Mouse (Mus musculus): ENCODE measurements around the gene Cbr4. TPM values are rescaled to one million over a fixed set of nuclear protein-coding genes. Genes with fewer than 3 reads are reported as not detected.

Cbr4 gene
- total RNA-seq, 2 experiments from 2014 or later: 18.9 to 19.0 TPM

GRCm38 (mm10) chr8:61539828-61540500 is 52.4 kb downstream of the Cbr4 start:
- peak; percentile 86 to 88 for DNase-seq (ENCODE audit: low spot score in 2 of 2)

GRCm38 (mm10) chr8:61549585-61549984 is 62.1 kb downstream of the Cbr4 start:
- DNase-seq (ENCODE audit: low spot score in 2 of 2): no peak

GRCm38 (mm10) chr8:61550006-61550748 is 62.6 kb downstream of the Cbr4 start:
- DNase-seq (ENCODE audit: low spot score in 2 of 2): no peak

GRCm38 (mm10) chr8:61552221-61552620 is 64.7 kb downstream of the Cbr4 start:
- no peak for DNase-seq (ENCODE audit: low spot score in 2 of 2)

- no peak for DNase-seq (ENCODE audit: low spot score in 2 of 2)
Measured at GRCm38 (mm10) chr8:61552755-61553402, 65.3 kb downstream of the Cbr4 start.

- DNase-seq (ENCODE audit: low spot score in 2 of 2): no peak
Measured at GRCm38 (mm10) chr8:61555343-61555742, 67.8 kb downstream of the Cbr4 start.

- DNase-seq (ENCODE audit: low spot score in 2 of 2): no peak
Measured at GRCm38 (mm10) chr8:61556219-61556618, 68.7 kb downstream of the Cbr4 start.
